Mouse (Mus musculus) heart, postnatal 0 days (tissue): ENCODE data around the gene Ywhag. TPM values are rescaled to one million over a fixed set of nuclear protein-coding genes. Genes with fewer than 3 reads are reported as not detected.

Source experiments
- ATAC-seq: fragments of 200-750 bp; cut with Nextera tagmentation; 2 replicates; pipeline ENCODE4 v1.8.0; 2017; ENCODE audit warnings: low read depth, moderate number of reproducible peaks, moderate library complexity; ENCODE audit not compliant: insufficient read depth
- DNase-seq: peaks from one replicate; pipeline ENCODE4 v3.0.0-alpha.2; 2016; ENCODE audit warnings: low spot score
- H3K27ac ChIP-seq: fragments of 300-500 bp; sonication (generic); 2 replicates; pipeline ENCODE4 v1.5.1; 2014; ENCODE audit warnings: low read depth, mild to moderate bottlenecking
- H3K27me3 ChIP-seq: fragments of 300-500 bp; sonication (generic); 2 replicates; pipeline ENCODE4 v1.6.1; 2014; ENCODE audit warnings: low read length, mixed read lengths; ENCODE audit not compliant: control insufficient read depth, insufficient read depth
- H3K36me3 ChIP-seq: fragments of 300-500 bp; sonication (generic); replicated peaks from 2 replicates; pipeline ENCODE4 v1.6.1; 2014; ENCODE audit warnings: low read length, mixed read lengths; ENCODE audit not compliant: control insufficient read depth, insufficient read depth
- H3K4me1 ChIP-seq: fragments of 300-500 bp; sonication (generic); 2 replicates; pipeline ENCODE4 v1.6.1; 2014; ENCODE audit warnings: antibody characterized with exemption; ENCODE audit not compliant: control insufficient read depth, insufficient read depth
- H3K4me2 ChIP-seq: fragments of 300-500 bp; sonication (generic); 2 replicates; pipeline ENCODE4 v1.6.1; 2014; ENCODE audit warnings: low read depth, mild to moderate bottlenecking, low read length, moderate library complexity
- H3K4me3 ChIP-seq: fragments of 300-500 bp; sonication (generic); 2 replicates; pipeline ENCODE4 v1.5.1; 2014; ENCODE audit warnings: low read depth, low read length
- H3K9ac ChIP-seq: fragments of 300-500 bp; sonication (generic); replicated peaks from 2 replicates; pipeline ENCODE4 v1.6.1; 2014; ENCODE audit warnings: low read depth, low read length, mixed read lengths
- H3K9me3 ChIP-seq: fragments of 300-500 bp; sonication (generic); replicated peaks from 2 replicates; pipeline ENCODE4 v1.6.1; 2016; ENCODE audit warnings: low read length; ENCODE audit not compliant: control insufficient read depth
- CTCF ChIP-seq: IDR thresholded peaks from 2 replicates; pipeline ENCODE4 v1.5.1; 2016; ENCODE audit warnings: antibody characterized with exemption, control low read depth, low read depth
- EP300 ChIP-seq: IDR thresholded peaks from 2 replicates; pipeline ENCODE4 v1.6.1; 2016; ENCODE audit warnings: antibody characterized with exemption, low read depth
- WGBS: fragments of 180-500 bp; shearing (Covaris S2); extraction: QIAGEN DNeasy Blood & Tissue Kit; methylation state at CpG from one replicate; pipeline ENCODE4 v1.1.7; 2014; 5-methylcytosine and 5-hydroxymethylcytosine counted together
- polyA plus RNA-seq: library from polyadenylated mRNA; unstranded; fragments of >200 nt; fragmentation: Nextera tagmentation; extraction: Ambion mirVana; gene quantifications from 2 replicates; pipeline ENCODE4 v1.2.1, GENCODE M21; 2015
- total RNA-seq: library from RNA; depleted of rRNA; stranded (reverse); fragments of >200 nt; gene quantifications from 2 replicates; pipeline ENCODE4 v1.2.3, GENCODE M21; 2014; ENCODE audit warnings: low replicate concordance

Gene Ywhag
- total and polyA plus RNA-seq, 2 experiments from 2014 or later, result 67.2 to 149 TPM

GRCm38 (mm10) chr5:135963280-135963627 is 28.8 kb upstream of the Ywhag start:
- H3K27me3 ChIP-seq, result no peaks in the 10 kb centered on the region
- no peak for TF ChIP-seq CTCF
- TF ChIP-seq EP300, result no peak
- peaks cover 24% of the 10 kb centered on the region for H3K4me1 ChIP-seq
- WGBS, result 12% methylated on average over 6 of the region's 6 CpGs
- ATAC-seq (no peak), DNase-seq (no peak)
- H3K9ac ChIP-seq, result peak overlapping the region; percentile 83
- peak overlapping the region; percentile 62 for H3K4me3 ChIP-seq
- H3K4me2 ChIP-seq, result peak overlapping the region; percentile 95
- no peaks in the 10 kb centered on the region for H3K36me3 ChIP-seq
- H3K27ac ChIP-seq, result peak overlapping the region; percentile 96
- no peaks in the 10 kb centered on the region for H3K9me3 ChIP-seq

GRCm38 (mm10) chr5:135962492-135963279 is 28.3 kb upstream of the Ywhag start:
- under 1% methylated on average over 64 of the region's 64 CpGs for WGBS
- TF ChIP-seq CTCF (peak; percentile 15; the same call in 1 of the 2 replicates), EP300 (peak; percentile 71; the same call in 1 of the 2 replicates)
- Histone ChIP-seq H3K9ac (peak overlapping the region; percentile 83), H3K27me3 (no peaks in the 10 kb centered on the region), H3K9me3 (no peaks in the 10 kb centered on the region), H3K4me2 (peak overlapping the region; percentile 95), H3K4me3 (peak overlapping the region; percentile 62), H3K4me1 (peaks cover 28% of the 10 kb centered on the region), H3K27ac (peak overlapping the region; percentile 96), H3K36me3 (no peaks in the 10 kb centered on the region)
- ATAC-seq (peak; percentile 88), DNase-seq (peak; percentile 100)

- peak overlapping the region; percentile 62 for H3K4me3 ChIP-seq
- no peaks in the 10 kb centered on the region for H3K27me3 ChIP-seq
- peak overlapping the region; percentile 95 for H3K4me2 ChIP-seq
- DNase-seq, result no peak
- no peaks in the 10 kb centered on the region for H3K36me3 ChIP-seq
- under 1% methylated on average over 11 of the region's 11 CpGs for WGBS
- peak overlapping the region; percentile 96 for H3K27ac ChIP-seq
- peaks cover 30% of the 10 kb centered on the region for H3K4me1 ChIP-seq
- no peak for TF ChIP-seq CTCF
- no peak for TF ChIP-seq EP300
- no peaks in the 10 kb centered on the region for H3K9me3 ChIP-seq
- ATAC-seq, result no peak
- peak overlapping the region; percentile 36; the same call in 1 of the 2 replicates for H3K9ac ChIP-seq
Observed at GRCm38 (mm10) chr5:135962125-135962491, 27.7 kb upstream of the Ywhag start.

GRCm38 (mm10) chr5:135960909-135961635 is 26.7 kb upstream of the Ywhag start:
- Histone ChIP-seq H3K4me2 (0 out of 2 replicates have a peak overlapping the region, but pooled peaks have one; percentile 95), H3K27ac (peak overlapping the region; percentile 96), H3K36me3 (no peaks in the 10 kb centered on the region), H3K4me1 (peaks cover 32% of the 10 kb centered on the region), H3K9ac (no peak overlapping the region), H3K27me3 (no peaks in the 10 kb centered on the region), H3K4me3 (no peak overlapping the region), H3K9me3 (no peaks in the 10 kb centered on the region)
- no peak for TF ChIP-seq CTCF
- no peak for TF ChIP-seq EP300
- DNase-seq, result no peak
- 94% methylated on average over 15 of the region's 15 CpGs for WGBS
- ATAC-seq, result no peak

- Histone ChIP-seq H3K4me2 (no peak overlapping the region), H3K36me3 (no peaks in the 10 kb centered on the region), H3K4me1 (peaks cover 23% of the 10 kb centered on the region), H3K9ac (no peak overlapping the region), H3K4me3 (no peak overlapping the region), H3K27me3 (no peaks in the 10 kb centered on the region), H3K9me3 (no peaks in the 10 kb centered on the region), H3K27ac (no peak overlapping the region)
- ATAC-seq, result no peak
- no peak for TF ChIP-seq CTCF
- no peak for TF ChIP-seq EP300
- WGBS, result 87% methylated on average over 7 of the region's 7 CpGs
- DNase-seq, result no peak
Observed at GRCm38 (mm10) chr5:135959911-135960310, 25.5 kb upstream of the Ywhag start.
